Mouse (Mus musculus) kidney, postnatal 0 days (tissue): ENCODE data around the gene Cops3. TPM values are rescaled to one million over a fixed set of nuclear protein-coding genes. Genes with fewer than 3 reads are reported as not detected.
"Not testable (repeated sequence)": the region's sequence is repeated elsewhere in the genome, so short reads cannot be mapped to it uniquely, and the experiment has no call there.

Experiments
- ATAC-seq: fragments of 200-750 bp; cut with Nextera tagmentation; replicated peaks from 2 replicates; pipeline ENCODE4 v1.8.0; 2017; ENCODE audit warnings: low read depth, moderate number of reproducible peaks, moderate TSS enrichment, moderate library complexity; ENCODE audit not compliant: low FRiP score
- DNase-seq: peaks from one replicate; pipeline ENCODE4 v3.0.0-alpha.2; 2016; ENCODE audit warnings: low spot score
- H3K27ac ChIP-seq: fragments of 300-500 bp; sonication (generic); 2 replicates; pipeline ENCODE4 v1.5.1; 2014; ENCODE audit warnings: mild to moderate bottlenecking
- H3K27me3 ChIP-seq: fragments of 300-500 bp; sonication (generic); 2 replicates; pipeline ENCODE4 v1.6.1; 2014; ENCODE audit warnings: low read length, mixed read lengths; ENCODE audit not compliant: insufficient read depth
- H3K36me3 ChIP-seq: fragments of 300-500 bp; sonication (generic); 2 replicates; pipeline ENCODE4 v1.6.1; 2014; ENCODE audit warnings: low read length, mixed read lengths; ENCODE audit not compliant: insufficient read depth
- H3K4me1 ChIP-seq: fragments of 300-500 bp; sonication (generic); replicated peaks from 2 replicates; pipeline ENCODE4 v1.6.1; 2014; ENCODE audit warnings: antibody characterized with exemption, low read length, mixed read lengths; ENCODE audit not compliant: insufficient read depth
- H3K4me2 ChIP-seq: fragments of 300-500 bp; sonication (generic); 2 replicates; pipeline ENCODE4 v1.6.1; 2014; ENCODE audit warnings: mild to moderate bottlenecking, low read length, moderate library complexity, mixed read lengths
- H3K4me3 ChIP-seq: fragments of 300-500 bp; sonication (generic); replicated peaks from 2 replicates; pipeline ENCODE4 v1.5.1; 2014; ENCODE audit warnings: low read depth, low read length
- H3K9ac ChIP-seq: fragments of 300-500 bp; sonication (generic); 2 replicates; pipeline ENCODE4 v1.6.1; 2014; ENCODE audit warnings: low read depth, low read length
- H3K9me3 ChIP-seq: fragments of 300-500 bp; sonication (generic); replicated peaks from 2 replicates; pipeline ENCODE4 v1.6.1; 2016; ENCODE audit warnings: low read length, inconsistent platforms, mixed read lengths
- CTCF ChIP-seq: IDR thresholded peaks from 2 replicates; pipeline ENCODE4 v1.5.1; 2016; ENCODE audit warnings: antibody characterized with exemption, low read depth, mild to moderate bottlenecking, moderate library complexity
- WGBS: fragments of 180-500 bp; shearing (Covaris S2); extraction: QIAGEN DNeasy Blood & Tissue Kit; methylation state at CpG from one replicate; pipeline ENCODE4 v1.1.7; 2014; 5-methylcytosine and 5-hydroxymethylcytosine counted together
- polyA plus RNA-seq: library from polyadenylated mRNA; unstranded; fragments of >200 nt; fragmentation: Nextera tagmentation; extraction: Ambion mirVana; gene quantifications from 2 replicates; pipeline ENCODE4 v1.2.1, GENCODE M21; 2015

Gene Cops3
- polyA plus RNA-seq, 1 experiment from 2014 or later: 144 TPM

DNA sequence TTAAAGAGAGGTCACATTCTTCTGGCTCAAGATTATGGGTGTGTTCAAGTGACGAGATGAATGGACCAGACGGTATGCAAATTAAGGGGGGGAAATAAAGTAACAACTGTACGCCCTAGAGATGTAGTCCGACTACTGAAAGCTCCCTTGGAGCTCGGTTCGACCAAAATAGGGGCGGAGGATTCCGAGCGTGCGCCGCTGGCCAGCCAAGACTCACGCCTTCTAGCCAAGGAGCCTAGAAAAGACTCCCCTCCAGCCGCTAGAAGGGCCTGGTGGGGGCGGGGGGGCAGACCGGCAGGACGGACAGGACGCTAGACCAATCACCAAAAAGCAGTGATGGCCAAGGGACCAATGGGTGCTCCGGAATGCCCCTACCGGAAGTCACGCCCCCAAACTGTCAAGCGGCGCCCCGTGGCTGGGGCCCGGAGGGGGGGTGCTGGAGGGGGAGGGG, 605 bp downstream of the Cops3 start, which contains the start of gene Nt5m:
TSS of gene Nt5m (plus strand) at position 440 of the 451 bp plus-strand sequence.
- under 1% methylated on average over 24 of the region's 24 CpGs for WGBS
- ATAC-seq: peak; percentile 96

DNA sequence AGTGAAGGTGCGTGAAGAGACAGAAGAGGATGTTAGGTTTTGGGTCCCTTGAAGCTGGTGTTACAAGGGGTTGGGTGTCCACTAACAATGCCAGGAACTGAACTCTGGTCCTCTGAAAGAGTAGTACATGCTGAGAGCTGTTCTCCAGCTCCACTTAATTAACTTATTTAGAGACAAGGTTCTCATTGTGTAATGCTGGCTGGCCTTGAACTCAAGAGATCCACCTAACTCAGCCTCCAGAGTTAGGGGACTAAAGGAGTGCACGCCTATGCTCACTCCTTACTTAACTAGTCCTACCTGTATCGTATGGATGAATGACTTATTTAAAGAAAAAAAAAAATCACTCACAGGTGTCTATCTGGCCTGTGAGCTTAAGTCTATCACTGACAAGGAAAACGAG, 1.2 kb downstream of the Cops3 start:
- no peak overlapping the region for H3K27ac ChIP-seq
- no peaks in the 10 kb centered on the region for H3K9me3 ChIP-seq
- ATAC-seq (no peak), DNase-seq (no peak)
- H3K27me3 ChIP-seq: no peaks in the 10 kb centered on the region
- peaks cover 20% of the 10 kb centered on the region for H3K36me3 ChIP-seq
- peak overlapping the region; percentile 57 for H3K4me2 ChIP-seq
- peak overlapping the region; percentile 99 for H3K4me3 ChIP-seq
- H3K4me1 ChIP-seq: peaks cover 14% of the 10 kb centered on the region
- no peak for TF ChIP-seq CTCF
- WGBS: 61% methylated on average over 4 of the region's 4 CpGs
- no peak overlapping the region for H3K9ac ChIP-seq

More for the DNA sequence above, 605 bp downstream of the Cops3 start, which contains the start of gene Nt5m:
- Histone ChIP-seq H3K4me2 (peak within 1 kb of the TSS; percentile 57), H3K27me3 (no peaks in the 10 kb centered on the region), H3K9me3 (no peaks in the 10 kb centered on the region), H3K4me1 (peaks cover 14% of the 10 kb centered on the region), H3K9ac (peak within 1 kb of the TSS; percentile 95), H3K36me3 (peaks cover 16% of the 10 kb centered on the region; the same call in 1 of the 2 replicates), H3K4me3 (peak within 1 kb of the TSS; percentile 99), H3K27ac (peak within 1 kb of the TSS; percentile 98)
- peak; percentile 97 for DNase-seq
- no peak for TF ChIP-seq CTCF

DNA sequence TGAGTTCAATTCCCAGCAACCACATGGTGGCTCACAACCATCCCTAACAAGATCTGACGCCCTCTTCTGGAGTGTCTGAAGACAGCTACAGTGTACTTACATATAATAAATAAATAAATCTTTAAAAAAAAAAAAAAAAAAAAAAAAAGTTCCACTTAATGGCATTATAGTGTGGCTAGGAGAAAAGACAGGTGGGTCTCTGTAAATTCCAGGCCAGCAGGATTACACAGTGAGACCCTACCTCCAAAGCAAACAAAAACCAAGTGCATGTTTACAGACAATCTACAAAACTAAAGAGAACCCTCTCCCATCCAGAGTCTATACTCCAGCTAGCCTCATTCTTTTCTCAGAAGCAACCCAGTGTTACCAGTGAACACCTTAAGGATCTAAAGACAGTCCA, 1.8 kb downstream of the Cops3 start:
- H3K27ac ChIP-seq, H3K27me3 ChIP-seq, ATAC-seq, DNase-seq, H3K9me3 ChIP-seq, H3K4me3 ChIP-seq, H3K9ac ChIP-seq: not testable (repeated sequence)
- no CpG with 5 or more reads among the region's 1 CpGs for WGBS
- Histone ChIP-seq H3K36me3 (peaks cover 20% of the 10 kb centered on the region), H3K4me1 (peaks cover 14% of the 10 kb centered on the region), H3K4me2 (peak overlapping the region; percentile 57; the same call in 1 of the 2 replicates)

DNA sequence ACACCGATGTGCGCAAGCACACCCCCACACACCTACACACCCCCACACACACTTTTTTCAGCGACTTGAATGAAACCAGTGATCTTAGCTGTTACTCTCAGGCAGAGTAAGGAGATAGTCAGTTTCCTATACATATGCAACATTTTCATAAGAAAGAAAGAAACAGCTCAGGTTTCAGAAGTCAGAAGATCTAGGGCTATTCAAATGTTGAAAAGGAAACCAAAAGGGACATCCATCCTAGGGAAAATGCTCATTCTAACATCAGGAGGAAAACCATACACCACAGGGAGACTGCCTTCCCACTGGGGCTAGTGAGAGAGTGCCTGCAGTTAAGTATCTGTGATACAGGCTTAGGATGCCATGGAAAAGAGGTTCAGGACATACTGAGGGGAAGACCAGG, 18.0 kb downstream of the Cops3 start:
- no peak overlapping the region for H3K4me2 ChIP-seq
- no peak overlapping the region for H3K27ac ChIP-seq
- H3K4me3 ChIP-seq: no peak overlapping the region
- no peak for ATAC-seq
- H3K4me1 ChIP-seq: no peaks in the 10 kb centered on the region
- no peak for DNase-seq
- H3K9ac ChIP-seq: no peak overlapping the region
- TF ChIP-seq CTCF: no peak
- no peaks in the 10 kb centered on the region for H3K9me3 ChIP-seq
- H3K36me3 ChIP-seq: peaks cover 84% of the 10 kb centered on the region
- 91% methylated on average over 3 of the region's 3 CpGs for WGBS
- no peaks in the 10 kb centered on the region for H3K27me3 ChIP-seq

DNA sequence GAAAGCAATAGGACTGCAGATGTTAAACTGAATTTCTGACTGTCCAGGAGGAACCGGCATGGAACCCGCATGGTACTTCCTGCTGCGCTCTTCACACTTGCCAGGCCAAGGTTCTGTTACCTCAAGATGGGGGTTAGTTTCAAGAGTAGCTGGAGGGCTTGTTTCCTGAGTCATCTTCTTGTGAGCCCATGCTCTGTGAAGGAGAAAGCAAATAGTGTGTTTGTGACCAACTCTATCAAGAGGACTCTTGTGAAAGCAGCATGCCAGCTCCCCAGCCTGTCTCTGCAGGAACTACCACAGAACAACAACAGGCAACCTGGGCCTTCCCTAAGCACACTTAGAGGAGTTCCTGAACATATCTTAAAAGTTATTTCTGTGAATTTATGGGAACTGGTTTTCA, 21.7 kb downstream of the Cops3 start:
- no peaks in the 10 kb centered on the region for H3K9me3 ChIP-seq
- H3K27me3 ChIP-seq: no peaks in the 10 kb centered on the region
- 93% methylated on average over 3 of the region's 3 CpGs for WGBS
- H3K27ac ChIP-seq: no peak overlapping the region
- no peak overlapping the region for H3K4me2 ChIP-seq
- ATAC-seq: no peak
- DNase-seq: no peak
- no peak for TF ChIP-seq CTCF
- H3K4me1 ChIP-seq: no peaks in the 10 kb centered on the region
- H3K4me3 ChIP-seq: no peak overlapping the region
- no peak overlapping the region for H3K9ac ChIP-seq
- peaks cover 56% of the 10 kb centered on the region for H3K36me3 ChIP-seq

DNA sequence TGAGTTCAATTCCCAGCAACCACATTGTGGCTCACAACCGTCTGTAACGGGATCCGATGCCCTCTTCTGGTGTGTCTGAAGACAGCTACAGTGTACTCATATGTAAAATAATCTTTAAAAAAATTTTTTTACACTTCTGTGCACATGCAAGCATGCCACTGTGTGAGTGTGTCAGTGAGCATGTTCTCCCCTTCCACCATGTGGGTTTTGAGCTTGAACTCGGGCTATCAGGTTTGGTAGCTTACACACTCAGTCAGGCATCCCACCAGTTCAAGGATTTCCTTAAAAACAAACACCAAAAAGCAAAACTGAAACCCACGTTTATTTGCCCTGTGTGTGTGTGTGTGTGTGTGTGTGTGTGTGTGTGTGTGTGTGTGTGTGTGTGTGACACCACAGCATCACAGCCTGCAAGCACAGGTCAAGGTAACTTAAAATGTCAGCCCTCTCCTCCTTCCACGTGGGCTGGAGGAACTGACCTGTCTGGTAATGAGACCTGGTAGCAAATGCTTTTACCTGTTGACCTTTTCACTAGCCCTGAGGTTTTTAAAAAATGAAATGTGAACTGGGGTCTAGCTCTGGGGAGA, 24.1 kb downstream of the Cops3 start:
- ATAC-seq (no peak), DNase-seq (no peak)
- Histone ChIP-seq H3K4me3 (no peak overlapping the region), H3K9me3 (no peaks in the 10 kb centered on the region), H3K36me3 (peaks cover 37% of the 10 kb centered on the region), H3K9ac (no peak overlapping the region), H3K27ac (no peak overlapping the region), H3K27me3 (no peaks in the 10 kb centered on the region), H3K4me2 (no peak overlapping the region), H3K4me1 (no peaks in the 10 kb centered on the region)
- WGBS: 84% methylated on average over 6 of the region's 6 CpGs
- no peak for TF ChIP-seq CTCF

DNA sequence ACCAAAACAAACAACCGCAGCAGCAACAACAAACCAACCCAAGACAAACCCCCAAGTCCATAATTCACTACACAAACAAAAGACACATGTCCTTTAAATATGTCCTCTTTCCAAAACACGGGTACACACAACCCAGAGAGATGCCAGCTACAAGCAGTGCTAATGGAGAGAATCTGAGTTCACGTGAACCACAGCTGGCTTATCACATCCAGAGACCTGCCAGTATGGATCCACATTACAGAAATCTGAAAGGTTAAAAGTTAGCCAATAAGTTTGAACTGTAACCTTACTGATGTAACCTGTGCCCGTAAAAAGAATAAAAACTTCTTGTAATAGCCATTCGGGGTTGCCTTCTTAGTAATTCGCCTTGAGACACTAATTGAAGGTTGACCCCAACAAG, 24.7 kb downstream of the Cops3 start:
- no peak overlapping the region for H3K27ac ChIP-seq
- no peaks in the 10 kb centered on the region for H3K27me3 ChIP-seq
- ATAC-seq (no peak), DNase-seq (no peak)
- 76% methylated on average over 6 of the region's 6 CpGs for WGBS
- H3K9me3 ChIP-seq: no peaks in the 10 kb centered on the region
- H3K4me1 ChIP-seq: no peaks in the 10 kb centered on the region
- no peak overlapping the region for H3K9ac ChIP-seq
- H3K4me2 ChIP-seq: no peak overlapping the region
- peaks cover 34% of the 10 kb centered on the region for H3K36me3 ChIP-seq
- TF ChIP-seq CTCF: no peak
- no peak overlapping the region for H3K4me3 ChIP-seq
